Mouse (Mus musculus) left cerebral cortex, adult 18-20 months (tissue): ENCODE measurements around the gene Celf2. TPM values are rescaled to one million over a fixed set of nuclear protein-coding genes. Genes with fewer than 3 reads are reported as not detected.
"Not testable (repeated sequence)": the region's sequence is repeated elsewhere in the genome, so short reads cannot be mapped to it uniquely, and the experiment has no call there.

Source experiments
- DNase-seq, 2 experiments: peaks; one replicate each; pipeline ENCODE4 v3.0.0; 2021 to 2022; ENCODE audit warnings: low spot score in 2 of 2, mixed read lengths in 1 of 2
- total RNA-seq, 2 experiments: library from RNA; stranded (reverse); gene quantifications; 2 replicates each; pipeline ENCODE4 v1.2.3; 2021

Celf2 gene
- total RNA-seq, 2 experiments from 2014 or later = 380 to 425 TPM

DNA sequence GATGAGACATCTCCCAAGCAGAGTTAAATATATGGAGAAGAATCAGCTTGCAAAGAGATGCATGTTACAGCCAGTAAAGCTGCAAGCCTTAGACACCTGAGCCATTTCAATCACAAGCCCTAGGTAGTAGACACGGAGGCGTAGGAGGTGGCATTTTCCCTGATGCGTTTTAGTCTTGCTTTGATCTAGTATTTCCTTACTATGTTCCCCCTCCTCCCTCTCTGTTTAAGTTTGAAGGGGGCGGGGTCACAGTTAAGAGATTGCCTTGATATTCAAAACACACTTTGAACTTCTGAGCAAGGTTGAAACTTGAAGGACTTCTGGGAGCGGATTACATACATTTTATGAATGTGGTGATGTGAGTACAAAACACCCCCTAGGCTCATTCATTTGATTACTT, 887.3 kb downstream of the Celf2 start:
- DNase-seq = no peak

GRCm38 (mm10) chr2:6618856-6619255, 890.5 kb downstream of the Celf2 start:
- DNase-seq = no peak

GRCm38 (mm10) chr2:6618450-6618849, 890.9 kb downstream of the Celf2 start:
- DNase-seq = no peak

GRCm38 (mm10) chr2:6604347-6604746, 905.0 kb downstream of the Celf2 start:
- DNase-seq = no peak

DNA sequence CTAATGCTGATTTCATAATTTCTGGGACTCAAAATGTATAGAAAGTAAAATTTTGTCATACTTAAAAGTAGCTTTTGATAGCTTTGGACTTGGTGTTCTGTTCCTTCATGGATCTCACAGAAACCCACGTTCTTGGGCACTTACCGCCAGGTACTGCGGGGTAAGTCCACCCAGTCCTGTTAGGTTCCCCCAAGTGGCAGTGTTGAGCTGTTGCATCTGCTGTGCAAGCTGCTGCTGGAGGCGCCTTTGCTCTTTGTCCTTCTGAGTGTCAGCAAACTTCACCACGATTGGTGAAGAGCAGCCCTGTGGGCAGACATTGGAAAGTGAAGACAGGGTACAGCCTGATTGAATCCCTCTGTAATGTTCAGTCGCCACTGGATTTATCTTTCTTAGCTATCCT, 905.5 kb downstream of the Celf2 start:
- no peak for DNase-seq

DNA sequence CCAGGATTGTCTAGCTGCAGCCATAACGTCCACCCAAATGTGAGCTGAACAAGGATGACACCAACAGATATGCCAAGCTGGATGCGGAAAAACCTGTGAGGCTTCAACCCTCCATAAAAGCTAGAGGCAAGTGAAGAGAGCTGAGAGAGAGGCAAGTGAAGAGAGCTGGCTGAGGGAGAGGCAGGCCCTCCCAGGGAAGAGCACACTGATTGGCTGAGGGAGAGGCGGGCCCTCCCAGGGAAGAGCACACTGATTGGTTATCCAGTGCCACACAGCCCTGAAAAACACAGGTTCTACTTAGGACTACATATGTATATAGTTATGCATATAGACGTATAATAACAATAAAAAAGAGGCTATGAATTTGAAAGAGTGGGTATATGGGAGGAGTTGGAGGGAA, 907.2 kb downstream of the Celf2 start:
- DNase-seq = no peak

GRCm38 (mm10) chr2:6598879-6599167, 910.5 kb downstream of the Celf2 start:
- DNase-seq = no peak

- DNase-seq = no peak
Observed at GRCm38 (mm10) chr2:6598124-6598878, 911.1 kb downstream of the Celf2 start.

DNA sequence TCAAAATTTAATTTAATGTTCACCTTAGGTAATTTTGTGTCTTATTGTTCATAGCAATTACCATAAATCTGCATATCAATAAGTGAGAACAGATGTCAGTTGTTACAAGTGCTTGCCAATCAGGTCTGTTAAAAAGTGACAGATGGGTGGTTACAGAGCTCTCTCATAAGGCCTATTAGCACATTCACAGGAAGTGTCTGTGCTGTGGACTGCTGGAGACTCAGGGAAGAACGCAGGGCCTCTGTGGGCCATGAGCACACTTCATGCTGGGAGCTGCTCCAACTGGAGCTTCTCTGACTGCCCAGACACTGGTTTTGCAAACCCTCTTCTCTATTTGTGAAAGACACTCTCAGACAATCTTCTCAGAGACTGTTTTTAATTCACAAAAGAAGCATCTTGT, 914.6 kb downstream of the Celf2 start:
- DNase-seq = no peak

DNA sequence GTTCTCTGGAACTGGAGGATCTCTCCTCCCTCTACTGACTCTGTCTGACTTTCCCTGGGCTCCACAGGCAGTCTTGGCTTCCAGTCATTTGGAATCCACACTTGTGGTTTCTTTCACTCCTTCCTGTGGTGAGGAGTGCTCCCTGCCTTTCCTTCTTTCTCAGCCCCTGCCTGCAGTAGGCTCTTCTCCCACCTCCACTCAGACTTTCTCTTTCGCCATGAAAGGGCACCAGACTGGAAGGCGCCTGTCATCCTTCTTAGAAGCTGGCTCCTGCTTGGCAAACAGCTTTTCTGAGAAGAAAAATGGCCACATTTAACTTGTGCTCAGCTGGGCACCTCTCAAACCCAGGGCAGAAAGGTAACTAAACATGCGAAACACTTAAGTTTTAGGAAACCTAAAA, 915.2 kb downstream of the Celf2 start:
- no peak for DNase-seq

DNA sequence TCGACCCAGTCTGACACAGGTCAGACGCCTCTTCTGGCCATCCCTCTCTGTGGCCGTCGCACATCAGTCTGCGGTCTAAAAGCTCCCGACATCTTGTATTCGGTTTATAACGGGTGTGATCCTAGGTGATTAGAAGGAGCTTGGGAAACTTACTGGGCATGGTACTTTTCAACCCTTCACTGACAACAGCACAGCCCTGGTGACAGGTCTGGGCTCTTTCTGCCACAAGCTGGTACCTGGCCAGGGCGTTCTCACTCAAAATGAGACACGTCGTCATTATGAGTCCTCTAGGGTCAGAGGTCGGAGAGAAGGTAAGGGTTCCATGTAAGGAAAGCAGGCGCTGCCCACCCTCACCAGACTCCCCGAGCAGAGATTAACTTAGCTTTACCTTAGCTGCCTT, 915.6 kb downstream of the Celf2 start:
- DNase-seq = no peak

- DNase-seq = no peak
Observed at GRCm38 (mm10) chr2:6586122-6586681, 923.2 kb downstream of the Celf2 start.

- DNase-seq = no peak
Observed at GRCm38 (mm10) chr2:6585069-6585754, 924.2 kb downstream of the Celf2 start.

DNA sequence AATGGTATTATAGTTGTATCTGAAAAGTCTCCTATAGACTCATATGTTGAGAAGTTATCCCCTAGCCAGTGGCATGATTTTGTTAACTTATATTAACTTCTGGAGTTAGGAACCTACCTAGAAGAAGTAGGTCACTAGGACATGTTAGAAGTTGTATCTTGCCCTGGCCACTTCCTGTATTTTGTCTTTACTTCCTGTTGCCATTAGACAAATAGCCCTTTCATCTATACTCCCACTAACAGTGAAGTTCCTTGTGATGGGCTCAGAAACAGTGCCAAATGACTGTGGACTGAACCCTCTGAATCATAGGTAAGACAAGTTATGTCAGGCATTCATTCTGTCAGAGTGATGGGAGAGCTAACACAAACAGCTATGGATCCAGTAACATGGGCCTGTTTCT, 926.7 kb downstream of the Celf2 start:
- DNase-seq = no peak

DNA sequence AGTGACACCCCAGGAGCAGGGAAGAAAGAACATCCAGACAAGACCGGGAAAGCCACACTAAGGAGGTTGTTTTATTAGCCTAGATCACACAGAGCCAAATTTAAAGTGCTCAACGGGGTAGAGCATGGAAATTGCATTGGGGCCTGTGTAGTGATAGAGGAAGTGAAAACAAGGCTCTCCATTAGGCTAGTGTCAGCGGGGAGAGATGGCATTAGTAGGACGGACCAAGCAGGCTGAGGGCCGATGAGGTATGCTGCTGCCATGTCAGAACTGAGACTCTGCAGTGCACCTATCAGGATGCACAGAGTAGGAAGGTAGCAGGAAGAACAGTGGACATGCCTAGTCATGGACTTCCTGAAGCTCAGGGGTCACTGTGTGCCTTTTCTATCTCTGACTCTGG, 929.3 kb downstream of the Celf2 start:
- no peak for DNase-seq

DNA sequence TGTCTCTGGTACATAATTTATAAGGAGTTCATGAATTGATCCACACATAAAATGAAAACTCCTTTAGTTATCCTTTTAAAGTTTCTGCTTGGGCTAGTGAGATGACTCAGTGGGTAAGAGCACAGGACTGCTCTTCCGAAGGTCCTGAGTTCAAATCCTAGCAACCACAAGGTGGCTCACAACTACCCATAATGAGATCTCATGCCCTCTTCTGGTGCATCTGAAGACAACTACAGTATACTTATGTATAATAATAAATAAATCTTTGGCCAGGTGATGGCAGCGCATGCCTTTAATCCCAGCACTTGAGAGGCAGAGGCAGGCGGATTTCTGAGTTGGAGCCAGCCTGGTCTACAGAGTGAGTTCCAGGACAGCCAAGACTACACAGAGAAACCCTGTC, 934.0 kb downstream of the Celf2 start:
- DNase-seq = not testable (repeated sequence)

DNA sequence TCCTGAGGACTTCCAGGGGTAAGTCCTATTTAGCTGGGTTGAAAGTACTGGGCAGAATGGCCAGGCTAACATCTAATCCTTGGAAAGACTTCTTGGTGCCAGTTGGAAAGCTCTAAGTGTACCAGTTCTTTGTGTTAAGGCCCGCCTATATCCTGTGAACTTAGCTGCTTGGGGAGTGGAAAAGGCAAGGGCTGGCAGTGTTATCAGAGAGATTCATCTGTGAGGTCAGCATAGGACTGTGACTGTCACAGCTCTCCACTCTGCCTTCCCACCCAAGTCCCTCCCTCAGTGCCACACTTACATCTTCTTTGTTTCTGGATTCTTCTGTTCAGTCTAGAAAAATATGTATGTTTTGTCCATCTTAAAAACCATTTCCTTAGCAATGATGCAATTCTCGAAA, 935.7 kb downstream of the Celf2 start:
- DNase-seq = no peak

DNA sequence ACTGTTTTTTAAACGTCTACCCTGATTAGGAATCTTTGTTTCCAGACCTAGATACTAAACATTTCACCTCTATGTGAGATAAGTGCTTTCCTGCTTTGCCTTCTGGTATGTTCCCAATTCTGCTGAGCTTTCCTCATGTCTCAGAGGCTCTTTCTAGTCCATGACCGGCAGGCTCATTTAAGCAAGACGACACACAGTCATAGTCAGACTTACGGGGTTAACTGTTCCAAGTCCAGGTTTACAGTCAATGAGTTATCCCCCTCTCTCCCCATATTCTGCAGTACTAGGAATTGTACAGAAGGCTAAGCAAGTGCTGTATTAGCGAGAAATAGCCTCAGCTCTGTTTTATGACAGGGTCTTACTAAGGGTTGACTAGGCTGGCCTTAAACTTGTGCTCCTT, 936.4 kb downstream of the Celf2 start:
- DNase-seq = no peak

DNA sequence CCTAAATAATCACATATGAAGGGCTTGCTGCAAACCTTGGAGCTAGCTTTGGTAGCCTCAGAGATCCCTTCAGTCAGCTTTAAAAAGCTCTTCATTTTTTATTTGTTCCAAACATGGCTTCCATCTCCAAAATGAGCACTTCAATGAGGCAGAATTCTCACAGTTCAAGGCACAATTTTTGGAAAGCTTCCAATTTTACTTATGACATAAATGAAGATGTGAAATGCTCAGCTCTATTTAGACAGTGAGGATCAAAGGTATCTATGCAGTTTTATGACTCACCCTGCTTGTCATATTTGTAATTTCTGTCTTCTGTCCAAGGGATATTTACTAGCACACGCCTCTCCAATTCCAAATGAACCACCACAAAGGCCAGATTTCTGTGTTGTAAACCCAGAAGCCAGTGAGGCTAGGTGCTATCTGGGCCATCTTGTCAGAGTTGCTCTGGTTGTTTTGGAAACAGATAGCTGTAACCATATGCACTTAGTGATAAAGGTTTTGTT, 940.3 kb downstream of the Celf2 start:
- no peak for DNase-seq

GRCm38 (mm10) chr2:6565175-6565574, 944.2 kb downstream of the Celf2 start:
- DNase-seq = no peak

- no peak for DNase-seq
Observed at GRCm38 (mm10) chr2:6561337-6561736, 948.0 kb downstream of the Celf2 start.

DNA sequence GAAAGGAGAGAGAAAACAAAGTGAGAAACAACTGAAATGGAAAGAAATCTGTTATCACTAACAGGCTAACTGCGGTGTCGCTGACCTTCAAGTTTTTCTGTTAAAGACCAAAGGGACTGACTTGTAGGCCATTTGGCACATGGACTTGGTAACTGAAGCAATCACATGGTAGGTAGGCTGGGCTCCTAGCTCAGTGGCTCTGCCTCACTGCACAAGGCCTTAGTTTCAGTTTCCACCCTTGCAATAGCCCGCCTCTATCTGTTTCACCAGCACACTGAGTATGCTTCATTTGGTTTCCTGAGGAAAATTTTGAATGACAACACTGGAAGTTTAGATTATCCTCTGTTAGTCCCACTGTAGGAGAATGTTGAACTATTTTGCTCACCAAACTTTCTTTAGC, 948.6 kb downstream of the Celf2 start:
- no peak for DNase-seq

- DNase-seq = no peak
Observed at GRCm38 (mm10) chr2:6559581-6559980, 949.8 kb downstream of the Celf2 start.
